Mouse (Mus musculus) kidney, embryonic 16.5 days (tissue): ENCODE results near the gene Cog4. TPM values are rescaled to one million over a fixed set of nuclear protein-coding genes. Genes with fewer than 3 reads are reported as not detected.
A peak's percentile ranks its signal among the peaks of the same experiment; 100 is the strongest.

Experiments used
- ATAC-seq: fragments of 200-750 bp; cut with Nextera tagmentation; 2 replicates; pipeline ENCODE4 v1.8.0; 2017; ENCODE audit warnings: moderate TSS enrichment; ENCODE audit not compliant: low FRiP score, low TSS enrichment
- H3K27ac ChIP-seq: fragments of 300-500 bp; sonication (generic); 2 replicates; pipeline ENCODE4 v1.5.1; 2014; ENCODE audit warnings: low read length
- H3K27me3 ChIP-seq: fragments of 300-500 bp; sonication (generic); 2 replicates; pipeline ENCODE4 v1.6.1; 2014; ENCODE audit warnings: low read length, control low read depth, mixed read lengths; ENCODE audit not compliant: insufficient read depth
- H3K36me3 ChIP-seq: fragments of 300-500 bp; sonication (generic); 2 replicates; pipeline ENCODE4 v1.6.1; 2014; ENCODE audit warnings: low read length, control low read depth, mixed read lengths; ENCODE audit not compliant: insufficient read depth
- H3K4me1 ChIP-seq: fragments of 300-500 bp; sonication (generic); 2 replicates; pipeline ENCODE4 v1.6.1; 2014; ENCODE audit warnings: low read length, control low read depth, mixed read lengths; ENCODE audit not compliant: insufficient read depth
- H3K4me2 ChIP-seq: fragments of 300-500 bp; sonication (generic); replicated peaks from 2 replicates; pipeline ENCODE4 v1.6.1; 2014; ENCODE audit warnings: low read depth, low read length
- H3K4me3 ChIP-seq: fragments of 300-500 bp; sonication (generic); 2 replicates; pipeline ENCODE4 v1.5.1; 2014; ENCODE audit warnings: mild to moderate bottlenecking, low read length
- H3K9ac ChIP-seq: fragments of 300-500 bp; sonication (generic); replicated peaks from 2 replicates; pipeline ENCODE4 v1.6.1; 2014; ENCODE audit warnings: low read length
- H3K9me3 ChIP-seq: fragments of 300-500 bp; sonication (generic); 2 replicates; pipeline ENCODE4 v1.6.1; 2016; ENCODE audit warnings: low read length, control low read depth
- WGBS: fragments of 180-500 bp; shearing (Covaris S2); extraction: QIAGEN DNeasy Blood & Tissue Kit; methylation state at CpG from one replicate; pipeline ENCODE4 v1.1.7; 2014; 5-methylcytosine and 5-hydroxymethylcytosine counted together
- polyA plus RNA-seq: library from polyadenylated mRNA; unstranded; fragments of >200 nt; fragmentation: Nextera tagmentation; extraction: Ambion mirVana; gene quantifications from 2 replicates; pipeline ENCODE4 v1.2.1, GENCODE M21; 2015

The Cog4 gene
- polyA plus RNA-seq, 1 experiment from 2014 or later = 88.5 TPM

GRCm38 (mm10) chr8:110918460-110918859 is 72.1 kb downstream of the Cog4 start:
- Histone ChIP-seq H3K27ac (peak overlapping the region; percentile 52), H3K4me2 (no peak overlapping the region)
- WGBS = 27% methylated on average over 8 of the region's 8 CpGs

GRCm38 (mm10) chr8:110919341-110920031 is 73.1 kb downstream of the Cog4 start, which contains the start of gene St3gal2:
Gene St3gal2, plus strand, starts transcription at chr8:110919922.
- no peaks in the 10 kb centered on the region for H3K9me3 ChIP-seq
- peak within 1 kb of the TSS; percentile 87 for H3K9ac ChIP-seq
- under 1% methylated on average over 32 of the region's 36 CpGs for WGBS
- H3K4me1 ChIP-seq = peaks cover 42% of the 10 kb centered on the region
- H3K27ac ChIP-seq = peak within 1 kb of the TSS; percentile 71
- peak within 1 kb of the TSS; percentile 83 for H3K4me2 ChIP-seq
- ATAC-seq = peak; percentile 98
- H3K27me3 ChIP-seq = no peaks in the 10 kb centered on the region
- peak within 1 kb of the TSS; percentile 84 for H3K4me3 ChIP-seq
- H3K36me3 ChIP-seq = no peaks in the 10 kb centered on the region

More at GRCm38 (mm10) chr8:110918460-110918859, 72.1 kb downstream of the Cog4 start:
- Histone ChIP-seq H3K36me3 (no peaks in the 10 kb centered on the region), H3K4me3 (no peak overlapping the region), H3K4me1 (peaks cover 42% of the 10 kb centered on the region), H3K9me3 (no peaks in the 10 kb centered on the region), H3K27me3 (no peaks in the 10 kb centered on the region), H3K9ac (no peak overlapping the region)
- no peak for ATAC-seq

- peak overlapping the region; percentile 84 for H3K4me3 ChIP-seq
- peaks cover 42% of the 10 kb centered on the region for H3K4me1 ChIP-seq
- H3K9ac ChIP-seq = peak overlapping the region; percentile 87
- ATAC-seq = peak; percentile 29
- WGBS = under 1% methylated on average over 30 of the region's 37 CpGs
- H3K36me3 ChIP-seq = no peaks in the 10 kb centered on the region
- no peaks in the 10 kb centered on the region for H3K27me3 ChIP-seq
- no peaks in the 10 kb centered on the region for H3K9me3 ChIP-seq
- peak overlapping the region; percentile 83 for H3K4me2 ChIP-seq
- peak overlapping the region; percentile 62 for H3K27ac ChIP-seq
Measured at GRCm38 (mm10) chr8:110920032-110920772, 73.8 kb downstream of the Cog4 start.

GRCm38 (mm10) chr8:110920773-110921277 is 74.4 kb downstream of the Cog4 start:
- Histone ChIP-seq H3K36me3 (no peaks in the 10 kb centered on the region), H3K9me3 (no peaks in the 10 kb centered on the region), H3K27me3 (no peaks in the 10 kb centered on the region), H3K9ac (peak overlapping the region; percentile 87), H3K27ac (peak overlapping the region; percentile 62), H3K4me2 (peak overlapping the region; percentile 83), H3K4me3 (peak overlapping the region; percentile 84), H3K4me1 (peaks cover 42% of the 10 kb centered on the region)
- 15% methylated on average over 3 of the region's 3 CpGs for WGBS
- no peak for ATAC-seq

GRCm38 (mm10) chr8:110921492-110922230 is 75.3 kb downstream of the Cog4 start:
- H3K4me2 ChIP-seq = peak overlapping the region; percentile 83
- H3K4me3 ChIP-seq = peak overlapping the region; percentile 84
- WGBS = 16% methylated on average over 7 of the region's 7 CpGs
- H3K4me1 ChIP-seq = peaks cover 42% of the 10 kb centered on the region
- ATAC-seq = peak; percentile 21; the same call in 1 of the 2 replicates
- no peaks in the 10 kb centered on the region for H3K36me3 ChIP-seq
- peak overlapping the region; percentile 27; the same call in 1 of the 2 replicates for H3K9ac ChIP-seq
- H3K27me3 ChIP-seq = no peaks in the 10 kb centered on the region
- H3K9me3 ChIP-seq = no peaks in the 10 kb centered on the region
- peak overlapping the region; percentile 62 for H3K27ac ChIP-seq

- no peaks in the 10 kb centered on the region for H3K36me3 ChIP-seq
- 66% methylated on average over 8 of the region's 8 CpGs for WGBS
- H3K27ac ChIP-seq = no peak overlapping the region
- peaks cover 21% of the 10 kb centered on the region for H3K4me1 ChIP-seq
- no peak overlapping the region for H3K4me2 ChIP-seq
- H3K4me3 ChIP-seq = no peak overlapping the region
- ATAC-seq = no peak
- no peak overlapping the region for H3K9ac ChIP-seq
- no peaks in the 10 kb centered on the region for H3K27me3 ChIP-seq
- no peaks in the 10 kb centered on the region for H3K9me3 ChIP-seq
Measured at GRCm38 (mm10) chr8:110925691-110926140, 79.3 kb downstream of the Cog4 start.

- no peak for ATAC-seq
- H3K27me3 ChIP-seq = no peaks in the 10 kb centered on the region
- H3K27ac ChIP-seq = no peak overlapping the region
- no peak overlapping the region for H3K9ac ChIP-seq
- WGBS = 46% methylated on average over 5 of the region's 5 CpGs
- no peak overlapping the region for H3K4me3 ChIP-seq
- no peaks in the 10 kb centered on the region for H3K36me3 ChIP-seq
- H3K4me1 ChIP-seq = peaks cover 16% of the 10 kb centered on the region
- H3K9me3 ChIP-seq = no peaks in the 10 kb centered on the region
- H3K4me2 ChIP-seq = no peak overlapping the region
Measured at GRCm38 (mm10) chr8:110926690-110927089, 80.3 kb downstream of the Cog4 start.

- Histone ChIP-seq H3K4me2 (no peak overlapping the region), H3K27ac (no peak overlapping the region), H3K9ac (no peak overlapping the region), H3K36me3 (no peaks in the 10 kb centered on the region), H3K9me3 (no peaks in the 10 kb centered on the region), H3K27me3 (no peaks in the 10 kb centered on the region), H3K4me3 (no peak overlapping the region), H3K4me1 (peaks cover 15% of the 10 kb centered on the region)
- WGBS = 74% methylated on average over 7 of the region's 7 CpGs
- ATAC-seq = no peak
Measured at GRCm38 (mm10) chr8:110928435-110928834, 82.0 kb downstream of the Cog4 start.

- Histone ChIP-seq H3K27ac (no peak overlapping the region), H3K4me3 (no peak overlapping the region), H3K9me3 (no peaks in the 10 kb centered on the region), H3K4me2 (no peak overlapping the region), H3K36me3 (no peaks in the 10 kb centered on the region), H3K4me1 (peaks cover 15% of the 10 kb centered on the region), H3K9ac (no peak overlapping the region), H3K27me3 (no peaks in the 10 kb centered on the region)
- no peak for ATAC-seq
- WGBS = 77% methylated on average over 5 of the region's 5 CpGs
Measured at GRCm38 (mm10) chr8:110929066-110929465, 82.7 kb downstream of the Cog4 start.
